Mouse (Mus musculus): ENCODE results near the gene Actl6b. TPM values are rescaled to one million over a fixed set of nuclear protein-coding genes. Genes with fewer than 3 reads are reported as not detected.

Actl6b gene
- not detected for polyA plus RNA-seq (2012; fragmentation: generic; extraction: Trizol)
- long read RNA-seq, experiment 1, result 0 reads
- long read RNA-seq, experiment 2, result 0 reads

GRCm38 (mm10) chr5:137553411-137553837 lies at the start of gene Actl6b:
TSS of gene Actl6b (plus strand) at chr5:137553517.
- Histone ChIP-seq H3K4me3 (ENCODE audit: insufficient read depth, poor library complexity, severe bottlenecking) (no peak within 1 kb of the TSS), H3K36me3 (ENCODE audit: control insufficient read depth, insufficient read depth) (no peaks in the 10 kb centered on the region), H3K27me3 (ENCODE audit: control insufficient read depth, insufficient read depth, insufficient read length) (peaks cover 25% of the 10 kb centered on the region), H3ac (ENCODE audit: control insufficient read depth, insufficient read length, low read depth) (no peak within 1 kb of the TSS), H3K79me3 (ENCODE audit: low read depth) (no peaks in the 10 kb centered on the region), H3K79me2 (ENCODE audit: control insufficient read depth, insufficient read depth) (no peaks in the 10 kb centered on the region)
- no peak for TF ChIP-seq MYOD1 (IDR thresholded peaks at IDR 0.05; ENCODE audit: control insufficient read depth, insufficient read length, low read depth)
- TF ChIP-seq CEBPB (IDR thresholded peaks at IDR 0.05; ENCODE audit: low read depth), result no peak
- TF ChIP-seq MYOG (IDR thresholded peaks at IDR 0.05; ENCODE audit: control insufficient read depth, extremely low read depth, insufficient read length), result no peak
- TF ChIP-seq FOSL1 (IDR thresholded peaks at IDR 0.05; ENCODE audit: insufficient read depth, low read length, poor library complexity, severe bottlenecking), result no peak
- no peak for TF ChIP-seq USF1 (IDR thresholded peaks at IDR 0.05; ENCODE audit: low read depth)
- no peak for TF ChIP-seq CTCF (IDR thresholded peaks at IDR 0.05; ENCODE audit: control insufficient read depth, insufficient read depth, insufficient read length)
- TF ChIP-seq MAX (IDR thresholded peaks at IDR 0.05), result no peak

- no peak overlapping the region for H3ac ChIP-seq (ENCODE audit: control insufficient read depth, insufficient read length, low read depth)
- no peak for TF ChIP-seq MYOD1 (IDR thresholded peaks at IDR 0.05; ENCODE audit: control insufficient read depth, insufficient read length, low read depth)
- TF ChIP-seq MYOG (IDR thresholded peaks at IDR 0.05; ENCODE audit: control insufficient read depth, extremely low read depth, insufficient read length), result no peak
- TF ChIP-seq FOSL1 (IDR thresholded peaks at IDR 0.05; ENCODE audit: insufficient read depth, low read length, poor library complexity, severe bottlenecking), result no peak
- no peak for TF ChIP-seq MAX (IDR thresholded peaks at IDR 0.05)
- TF ChIP-seq CTCF (IDR thresholded peaks at IDR 0.05; ENCODE audit: control insufficient read depth, insufficient read depth, insufficient read length), result no peak
- no peak for TF ChIP-seq USF1 (IDR thresholded peaks at IDR 0.05; ENCODE audit: low read depth)
- no peak for TF ChIP-seq CEBPB (IDR thresholded peaks at IDR 0.05; ENCODE audit: low read depth)
- no peaks in the 10 kb centered on the region for H3K27me3 ChIP-seq (ENCODE audit: control insufficient read depth, insufficient read depth, insufficient read length)
- peaks cover 8% of the 10 kb centered on the region for H3K36me3 ChIP-seq (ENCODE audit: control insufficient read depth, insufficient read depth)
- H3K79me3 ChIP-seq (ENCODE audit: low read depth), result peaks cover 4% of the 10 kb centered on the region
- peaks cover 11% of the 10 kb centered on the region for H3K79me2 ChIP-seq (ENCODE audit: control insufficient read depth, insufficient read depth)
- H3K4me3 ChIP-seq (ENCODE audit: insufficient read depth, poor library complexity, severe bottlenecking), result no peak overlapping the region
Measured at GRCm38 (mm10) chr5:137504041-137504440, 49.3 kb upstream of the Actl6b start.

DNA sequence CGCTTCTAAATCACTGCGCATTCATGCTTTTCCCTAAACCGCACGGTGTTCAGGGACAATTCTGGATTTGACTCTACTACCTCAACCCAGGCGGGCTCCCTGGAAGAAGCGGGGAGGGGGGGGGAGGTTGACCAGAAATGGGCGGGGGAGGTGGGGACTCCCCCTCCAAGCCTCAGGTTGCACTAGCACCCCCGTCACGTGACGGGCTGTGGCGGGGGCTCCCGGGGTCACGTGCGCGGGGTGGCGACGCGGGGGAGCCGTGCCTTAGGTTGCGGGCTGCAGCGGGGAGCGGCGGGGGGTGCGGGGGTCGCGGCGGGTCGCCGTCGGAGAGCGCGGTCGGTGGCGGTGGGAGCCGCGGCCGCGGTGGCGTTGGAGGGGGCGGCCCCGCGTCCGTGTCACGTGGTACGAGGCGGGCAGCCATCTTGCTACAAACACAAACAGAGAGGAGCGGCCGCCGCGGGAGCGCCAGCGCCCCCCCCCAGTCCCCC lies 43.3 kb upstream of the Actl6b start:
- Histone ChIP-seq H3K4me3 (ENCODE audit: insufficient read depth, poor library complexity, severe bottlenecking) (peak overlapping the region; percentile 60), H3K79me2 (ENCODE audit: control insufficient read depth, insufficient read depth) (peaks cover 47% of the 10 kb centered on the region), H3K36me3 (ENCODE audit: control insufficient read depth, insufficient read depth) (no peaks in the 10 kb centered on the region), H3K79me3 (ENCODE audit: low read depth) (peaks cover 35% of the 10 kb centered on the region), H3ac (ENCODE audit: control insufficient read depth, insufficient read length, low read depth) (peak overlapping the region; percentile 75), H3K27me3 (ENCODE audit: control insufficient read depth, insufficient read depth, insufficient read length) (no peaks in the 10 kb centered on the region)
- no peak for TF ChIP-seq MAX (IDR thresholded peaks at IDR 0.05)
- TF ChIP-seq USF1 (IDR thresholded peaks at IDR 0.05; ENCODE audit: low read depth), result peak; percentile 82

DNA sequence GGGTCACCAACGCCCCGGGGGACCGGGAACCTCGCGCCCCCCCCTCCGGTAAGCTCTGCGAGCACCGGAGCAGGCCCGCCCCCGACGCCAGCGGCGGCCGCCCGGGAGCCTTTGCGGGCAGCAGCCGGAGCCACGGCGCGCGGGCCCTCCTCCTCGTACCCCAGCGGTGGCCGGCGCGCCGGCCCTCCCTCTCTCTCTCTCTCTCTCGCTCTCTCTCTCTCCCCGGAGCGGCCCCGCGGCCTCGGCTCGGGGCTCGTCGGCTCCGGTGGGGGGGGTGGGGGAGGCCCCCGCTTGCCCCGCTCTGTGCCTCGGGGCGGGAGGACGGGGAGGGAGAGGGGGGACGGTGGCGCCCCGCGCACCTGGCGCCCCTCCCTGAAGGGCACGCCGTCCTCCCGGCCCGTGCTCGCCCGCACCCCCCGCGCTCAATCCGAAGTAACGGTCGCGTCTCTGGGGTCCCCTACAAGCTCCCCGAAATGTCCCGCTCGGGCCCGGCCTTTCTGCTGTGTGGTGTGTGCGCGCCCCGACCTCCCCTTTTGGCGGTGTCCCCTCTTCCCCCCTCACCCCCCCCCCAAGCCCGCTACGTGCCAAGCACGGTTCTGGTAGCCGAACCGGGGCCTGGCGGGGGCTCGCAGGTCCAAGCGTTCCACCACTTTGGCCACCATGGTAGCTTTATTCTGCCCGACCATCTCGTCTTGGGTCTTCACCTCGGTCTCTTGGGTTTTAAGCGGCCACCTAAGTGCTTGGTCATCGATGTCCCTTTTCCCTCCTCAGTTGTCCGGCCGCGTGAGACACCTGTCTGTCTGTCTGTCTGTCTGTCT lies 42.5 kb upstream of the Actl6b start:
- no peak for TF ChIP-seq CEBPB (IDR thresholded peaks at IDR 0.05; ENCODE audit: low read depth)
- no peak for TF ChIP-seq CTCF (IDR thresholded peaks at IDR 0.05; ENCODE audit: control insufficient read depth, insufficient read depth, insufficient read length)
- TF ChIP-seq MYOD1 (IDR thresholded peaks at IDR 0.05; ENCODE audit: control insufficient read depth, insufficient read length, low read depth), result no peak
- TF ChIP-seq MAX (IDR thresholded peaks at IDR 0.05), result no peak
- no peak for TF ChIP-seq MYOG (IDR thresholded peaks at IDR 0.05; ENCODE audit: control insufficient read depth, extremely low read depth, insufficient read length)
- TF ChIP-seq FOSL1 (IDR thresholded peaks at IDR 0.05; ENCODE audit: insufficient read depth, low read length, poor library complexity, severe bottlenecking), result no peak
- TF ChIP-seq USF1 (IDR thresholded peaks at IDR 0.05; ENCODE audit: low read depth), result no peak
- no peaks in the 10 kb centered on the region for H3K27me3 ChIP-seq (ENCODE audit: control insufficient read depth, insufficient read depth, insufficient read length)
- peak overlapping the region; percentile 60 for H3K4me3 ChIP-seq (ENCODE audit: insufficient read depth, poor library complexity, severe bottlenecking)
- H3ac ChIP-seq (ENCODE audit: control insufficient read depth, insufficient read length, low read depth), result peak overlapping the region; percentile 93
- H3K79me2 ChIP-seq (ENCODE audit: control insufficient read depth, insufficient read depth), result peaks cover 54% of the 10 kb centered on the region
- no peaks in the 10 kb centered on the region for H3K36me3 ChIP-seq (ENCODE audit: control insufficient read depth, insufficient read depth)
- H3K79me3 ChIP-seq (ENCODE audit: low read depth), result peaks cover 42% of the 10 kb centered on the region

- Histone ChIP-seq H3ac (ENCODE audit: control insufficient read depth, insufficient read length, low read depth) (no peak overlapping the region), H3K79me3 (ENCODE audit: low read depth) (peaks cover 49% of the 10 kb centered on the region), H3K79me2 (ENCODE audit: control insufficient read depth, insufficient read depth) (peaks cover 63% of the 10 kb centered on the region), H3K4me3 (ENCODE audit: insufficient read depth, poor library complexity, severe bottlenecking) (no peak overlapping the region), H3K27me3 (ENCODE audit: control insufficient read depth, insufficient read depth, insufficient read length) (no peaks in the 10 kb centered on the region), H3K36me3 (ENCODE audit: control insufficient read depth, insufficient read depth) (no peaks in the 10 kb centered on the region)
- no peak for TF ChIP-seq USF1 (IDR thresholded peaks at IDR 0.05; ENCODE audit: low read depth)
- TF ChIP-seq FOSL1 (IDR thresholded peaks at IDR 0.05; ENCODE audit: insufficient read depth, low read length, poor library complexity, severe bottlenecking), result no peak
- no peak for TF ChIP-seq MYOG (IDR thresholded peaks at IDR 0.05; ENCODE audit: control insufficient read depth, extremely low read depth, insufficient read length)
- TF ChIP-seq CEBPB (IDR thresholded peaks at IDR 0.05; ENCODE audit: low read depth), result no peak
- no peak for TF ChIP-seq CTCF (IDR thresholded peaks at IDR 0.05; ENCODE audit: control insufficient read depth, insufficient read depth, insufficient read length)
- TF ChIP-seq MYOD1 (IDR thresholded peaks at IDR 0.05; ENCODE audit: control insufficient read depth, insufficient read length, low read depth), result no peak
- no peak for TF ChIP-seq MAX (IDR thresholded peaks at IDR 0.05)
Measured at GRCm38 (mm10) chr5:137511706-137512105, 41.6 kb upstream of the Actl6b start.

All from C2C12 (cell line).